Mouse (Mus musculus) cerebellum, adult 2 months (tissue): ENCODE results near the gene Mmp15.

Source experiments
- CTCF ChIP-seq: fragments of 200-500 bp; IDR thresholded peaks from 2 replicates; pipeline ENCODE4 v1.5.1; 2011; ENCODE audit warnings: low read depth, mild to moderate bottlenecking, control low read depth, low read length, moderate library complexity, borderline replicate concordance; ENCODE audit not compliant: insufficient read depth
- POLR2A ChIP-seq: fragments of 200-500 bp; IDR thresholded peaks from 2 replicates; pipeline ENCODE4 v1.6.1; 2011; ENCODE audit warnings: low read length, control low read depth, borderline replicate concordance; ENCODE audit not compliant: insufficient read depth

DNA sequence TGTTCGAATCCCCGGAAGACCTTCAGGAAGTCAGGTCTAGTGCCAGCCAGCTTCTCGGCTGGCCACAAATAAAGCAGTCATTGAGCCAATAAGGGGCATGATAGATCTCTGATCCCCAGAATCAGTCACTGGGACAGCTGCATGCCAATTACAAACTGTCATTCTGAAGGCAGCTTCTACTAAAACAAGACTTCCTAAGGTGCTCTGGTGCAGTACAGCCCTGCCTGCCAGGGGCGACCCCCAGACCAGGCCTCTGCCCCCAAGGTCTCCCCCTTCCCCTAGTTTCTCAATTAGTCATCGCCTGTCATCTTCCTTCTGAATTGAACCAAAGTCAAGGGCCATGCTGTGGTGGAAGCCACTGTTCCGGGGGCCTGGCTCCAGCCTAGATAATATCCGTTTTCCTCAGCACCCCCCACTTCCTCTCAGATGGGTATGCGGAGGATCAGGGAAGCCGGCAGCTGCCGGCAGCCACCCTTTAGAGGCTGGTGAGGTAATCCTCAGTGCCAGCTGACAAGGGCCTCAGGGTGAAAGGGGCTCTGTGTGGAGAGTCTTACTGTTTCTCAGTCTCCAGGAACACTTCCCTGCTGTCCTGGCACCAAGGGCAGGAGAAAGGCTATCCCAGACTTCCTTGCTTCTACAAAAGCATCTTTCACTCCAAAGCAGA, 59.4 kb downstream of the Mmp15 start:
- TF ChIP-seq CTCF (no peak), POLR2A (no peak)
